Mouse (Mus musculus): Measurements from ENCODE around the gene Comt. TPM values are rescaled to one million over a fixed set of nuclear protein-coding genes. Genes with fewer than 3 reads are reported as not detected.

Comt gene
- polyA plus RNA-seq, 1 experiment from 2014 or later = 107 TPM

- no peak for ATAC-seq (replicated peaks)
- no peaks in the 10 kb centered on the region for H3K36me3 ChIP-seq (replicated peaks)
- no peak overlapping the region for H3K27ac ChIP-seq
- WGBS = 11% methylated on average over 3 of the region's 3 CpGs
- H3K4me2 ChIP-seq = no peak overlapping the region
- no peak overlapping the region for H3K4me3 ChIP-seq
- H3K4me1 ChIP-seq = peaks cover 60% of the 10 kb centered on the region
- no peaks in the 10 kb centered on the region for H3K9me3 ChIP-seq
- H3K27me3 ChIP-seq (replicated peaks) = no peaks in the 10 kb centered on the region
- H3K9ac ChIP-seq = no peak overlapping the region
Observed at GRCm38 (mm10) chr16:18383756-18384155, 42.9 kb downstream of the Comt start.

- H3K4me3 ChIP-seq = no peak overlapping the region
- H3K9me3 ChIP-seq = no peaks in the 10 kb centered on the region
- no peaks in the 10 kb centered on the region for H3K36me3 ChIP-seq (replicated peaks)
- no peak overlapping the region for H3K4me2 ChIP-seq
- H3K4me1 ChIP-seq = peaks cover 60% of the 10 kb centered on the region
- H3K27ac ChIP-seq = no peak overlapping the region
- H3K27me3 ChIP-seq (replicated peaks) = no peaks in the 10 kb centered on the region
- no peak for ATAC-seq (replicated peaks)
- WGBS = 77% methylated on average over 9 of the region's 9 CpGs
- H3K9ac ChIP-seq = no peak overlapping the region
Observed at GRCm38 (mm10) chr16:18383045-18383726, 43.5 kb downstream of the Comt start.

DNA sequence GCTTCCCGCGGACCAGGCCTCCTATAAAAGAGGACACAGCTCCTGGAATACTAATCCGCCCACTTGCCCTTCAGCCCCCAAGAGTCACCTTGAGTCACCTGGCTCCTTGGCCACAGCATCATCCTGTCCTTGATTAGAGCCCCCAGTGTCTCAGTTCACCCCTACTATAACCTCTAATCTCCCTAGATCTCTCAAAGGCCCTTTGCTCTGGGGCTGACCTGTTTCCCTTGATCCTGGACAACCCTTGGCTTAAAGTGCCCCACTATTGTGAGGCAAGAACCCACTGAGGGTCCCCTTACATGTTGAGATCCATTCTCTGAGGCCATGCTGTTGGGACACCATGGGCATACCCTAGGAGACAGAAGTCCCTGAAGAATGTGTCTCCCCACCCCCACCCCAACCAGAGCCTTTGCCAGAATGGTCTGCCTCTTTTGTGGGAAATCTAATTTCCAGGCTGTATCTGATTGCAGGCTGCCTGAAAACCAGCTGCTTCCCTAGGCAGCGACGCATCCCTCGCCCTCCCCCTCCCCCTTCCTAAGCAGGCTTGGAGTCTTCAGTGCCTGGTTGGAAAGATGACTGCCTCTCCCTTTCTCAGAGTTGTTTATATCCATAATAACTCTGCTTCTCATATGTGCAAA lies 44.9 kb downstream of the Comt start:
- WGBS = 41% methylated on average over 6 of the region's 6 CpGs
- no peak; the same call in 1 of the 2 replicates for ATAC-seq (replicated peaks)
- H3K4me3 ChIP-seq = no peak overlapping the region
- no peaks in the 10 kb centered on the region for H3K27me3 ChIP-seq (replicated peaks)
- H3K27ac ChIP-seq = peak overlapping the region; percentile 67
- no peaks in the 10 kb centered on the region for H3K9me3 ChIP-seq
- no peak overlapping the region for H3K9ac ChIP-seq
- no peaks in the 10 kb centered on the region for H3K36me3 ChIP-seq (replicated peaks)
- no peak overlapping the region for H3K4me2 ChIP-seq
- peaks cover 54% of the 10 kb centered on the region for H3K4me1 ChIP-seq

DNA sequence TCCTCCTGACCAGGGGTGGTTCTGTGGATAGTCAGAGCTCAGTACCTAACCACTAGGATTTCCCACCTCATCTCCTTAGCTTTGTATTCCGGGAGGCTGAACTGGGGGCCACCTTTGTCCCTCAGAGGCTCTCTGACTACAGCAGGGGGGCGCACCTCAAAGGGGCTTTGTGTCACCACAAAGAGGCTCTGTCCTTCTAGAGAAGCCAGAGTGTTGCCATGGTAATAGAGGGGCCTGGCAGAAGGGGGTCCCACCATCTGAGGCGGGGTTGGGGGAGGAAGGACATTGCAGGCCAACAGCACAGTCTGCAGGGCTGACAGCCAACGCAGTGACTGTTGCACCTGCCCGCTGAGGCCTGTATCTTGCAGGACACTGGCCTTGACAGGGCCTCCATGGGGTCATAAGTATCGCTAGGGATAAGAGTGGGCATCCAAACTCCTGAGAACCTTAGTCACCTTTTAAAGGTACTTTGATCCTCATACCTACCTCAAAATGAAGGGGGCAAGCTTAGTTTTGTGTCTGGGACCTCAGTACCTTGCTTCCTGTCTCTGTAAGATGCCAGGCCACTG lies 46.1 kb downstream of the Comt start:
- no peak overlapping the region for H3K4me3 ChIP-seq
- peak overlapping the region; percentile 67 for H3K27ac ChIP-seq
- H3K4me2 ChIP-seq = no peak overlapping the region
- no peak overlapping the region for H3K9ac ChIP-seq
- 9% methylated on average over 6 of the region's 6 CpGs for WGBS
- no peaks in the 10 kb centered on the region for H3K9me3 ChIP-seq
- peak; percentile 64 for ATAC-seq (replicated peaks)
- H3K36me3 ChIP-seq (replicated peaks) = no peaks in the 10 kb centered on the region
- H3K4me1 ChIP-seq = peaks cover 55% of the 10 kb centered on the region
- H3K27me3 ChIP-seq (replicated peaks) = no peaks in the 10 kb centered on the region

- peak overlapping the region; percentile 67 for H3K27ac ChIP-seq
- no peak overlapping the region for H3K4me2 ChIP-seq
- H3K4me3 ChIP-seq = no peak overlapping the region
- peaks cover 55% of the 10 kb centered on the region for H3K4me1 ChIP-seq
- peak; percentile 29; the same call in 1 of the 2 replicates for ATAC-seq (replicated peaks)
- H3K9me3 ChIP-seq = no peaks in the 10 kb centered on the region
- H3K9ac ChIP-seq = no peak overlapping the region
- WGBS = 47% methylated on average over 8 of the region's 8 CpGs
- no peaks in the 10 kb centered on the region for H3K27me3 ChIP-seq (replicated peaks)
- H3K36me3 ChIP-seq (replicated peaks) = no peaks in the 10 kb centered on the region
Observed at GRCm38 (mm10) chr16:18379338-18380001, 47.2 kb downstream of the Comt start.

GRCm38 (mm10) chr16:18378489-18378888 lies 48.2 kb downstream of the Comt start:
- no peak for ATAC-seq (replicated peaks)
- Histone ChIP-seq H3K4me2 (no peak overlapping the region), H3K36me3 (replicated peaks) (no peaks in the 10 kb centered on the region), H3K4me1 (peaks cover 52% of the 10 kb centered on the region), H3K9ac (no peak overlapping the region), H3K9me3 (no peaks in the 10 kb centered on the region), H3K27me3 (replicated peaks) (no peaks in the 10 kb centered on the region), H3K4me3 (no peak overlapping the region), H3K27ac (no peak overlapping the region)
- 26% methylated on average over 1 of the region's 1 CpGs for WGBS

DNA sequence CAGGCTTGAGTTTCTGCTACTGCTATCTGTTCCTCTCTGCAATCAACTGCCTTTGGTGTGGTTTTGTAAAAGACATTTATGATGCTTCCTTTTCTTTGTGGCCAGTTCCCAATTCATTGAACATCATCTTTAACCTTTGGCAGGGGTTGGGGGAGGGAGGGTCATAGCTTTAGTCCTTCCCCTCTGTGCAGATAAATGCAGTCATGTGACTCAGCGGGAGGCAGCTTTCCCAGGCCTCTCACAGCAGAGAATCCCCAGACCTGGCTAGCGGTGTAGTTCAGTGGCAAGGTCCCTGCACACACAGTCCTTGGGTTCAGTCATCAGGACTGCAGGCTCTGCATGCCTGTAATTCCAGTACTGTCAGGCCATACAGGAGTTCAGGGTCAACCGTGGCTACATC lies 49.4 kb downstream of the Comt start:
- Histone ChIP-seq H3K9me3 (no peaks in the 10 kb centered on the region), H3K27ac (no peak overlapping the region), H3K27me3 (replicated peaks) (no peaks in the 10 kb centered on the region), H3K4me1 (peaks cover 48% of the 10 kb centered on the region), H3K4me3 (no peak overlapping the region), H3K36me3 (replicated peaks) (no peaks in the 10 kb centered on the region), H3K4me2 (no peak overlapping the region), H3K9ac (no peak overlapping the region)
- 26% methylated on average over 3 of the region's 3 CpGs for WGBS
- ATAC-seq (replicated peaks) = no peak

- Histone ChIP-seq H3K9me3 (no peaks in the 10 kb centered on the region), H3K4me1 (peaks cover 40% of the 10 kb centered on the region), H3K9ac (no peak overlapping the region), H3K4me3 (no peak overlapping the region), H3K4me2 (no peak overlapping the region), H3K27me3 (replicated peaks) (no peaks in the 10 kb centered on the region), H3K36me3 (replicated peaks) (no peaks in the 10 kb centered on the region), H3K27ac (no peak overlapping the region)
- no peak for ATAC-seq (replicated peaks)
- 81% methylated on average over 7 of the region's 7 CpGs for WGBS
Observed at GRCm38 (mm10) chr16:18376297-18376954, 50.2 kb downstream of the Comt start.

DNA sequence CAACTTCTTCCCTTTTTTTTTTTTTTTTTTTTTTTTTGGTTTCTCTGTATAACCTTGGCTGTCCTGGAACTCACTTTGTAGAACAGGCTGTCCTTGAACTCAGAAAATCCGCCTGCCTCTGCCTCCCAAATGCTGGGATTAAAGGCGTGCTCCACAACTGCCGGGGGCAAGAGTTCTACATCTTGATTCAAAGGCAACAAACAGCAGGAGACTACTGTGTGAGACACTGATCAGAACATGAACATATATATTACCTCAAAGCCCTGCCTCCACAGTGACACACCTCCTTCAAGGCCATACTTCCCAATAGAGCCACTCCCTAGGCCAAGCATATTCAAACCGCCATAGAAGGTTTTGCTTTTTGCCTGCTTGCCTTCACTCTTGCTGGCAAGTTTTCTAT lies 53.0 kb downstream of the Comt start:
- H3K27me3 ChIP-seq (replicated peaks) = no peaks in the 10 kb centered on the region
- WGBS = 92% methylated on average over 4 of the region's 4 CpGs

DNA sequence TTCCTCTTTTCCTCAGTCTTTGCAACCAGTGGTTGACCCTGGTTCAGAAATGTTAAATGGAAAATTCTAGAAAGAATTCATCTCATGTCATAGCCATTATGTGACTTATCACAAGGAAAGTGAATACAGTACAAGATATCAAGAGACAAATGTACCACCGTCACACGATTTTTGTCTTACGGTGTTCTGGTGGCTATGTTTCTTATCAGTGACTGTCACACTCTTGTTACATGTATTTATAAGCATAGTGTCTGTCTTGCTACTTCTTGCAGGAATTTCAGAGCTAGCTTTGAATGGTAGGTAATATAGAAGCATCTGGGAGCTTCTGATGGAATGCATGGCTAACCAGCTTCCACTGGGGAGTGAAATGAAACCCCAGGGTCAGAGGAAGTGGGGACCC lies 56.5 kb downstream of the Comt start:
- no peak for ATAC-seq (replicated peaks)
- Histone ChIP-seq H3K36me3 (replicated peaks) (no peaks in the 10 kb centered on the region), H3K27me3 (replicated peaks) (no peaks in the 10 kb centered on the region), H3K4me3 (no peak overlapping the region), H3K9ac (no peak overlapping the region), H3K27ac (no peak overlapping the region), H3K9me3 (no peaks in the 10 kb centered on the region), H3K4me2 (no peak overlapping the region), H3K4me1 (no peaks in the 10 kb centered on the region)
- 94% methylated on average over 3 of the region's 3 CpGs for WGBS

More for the DNA sequence above, 53.0 kb downstream of the Comt start:
- Histone ChIP-seq H3K27ac (no peak overlapping the region), H3K4me2 (no peak overlapping the region), H3K36me3 (replicated peaks) (no peaks in the 10 kb centered on the region), H3K9ac (no peak overlapping the region), H3K9me3 (no peaks in the 10 kb centered on the region), H3K4me1 (peaks cover 13% of the 10 kb centered on the region), H3K4me3 (no peak overlapping the region)
- no peak for ATAC-seq (replicated peaks)

GRCm38 (mm10) chr16:18366849-18367248 lies 59.8 kb downstream of the Comt start:
- no peak overlapping the region for H3K27ac ChIP-seq

DNA sequence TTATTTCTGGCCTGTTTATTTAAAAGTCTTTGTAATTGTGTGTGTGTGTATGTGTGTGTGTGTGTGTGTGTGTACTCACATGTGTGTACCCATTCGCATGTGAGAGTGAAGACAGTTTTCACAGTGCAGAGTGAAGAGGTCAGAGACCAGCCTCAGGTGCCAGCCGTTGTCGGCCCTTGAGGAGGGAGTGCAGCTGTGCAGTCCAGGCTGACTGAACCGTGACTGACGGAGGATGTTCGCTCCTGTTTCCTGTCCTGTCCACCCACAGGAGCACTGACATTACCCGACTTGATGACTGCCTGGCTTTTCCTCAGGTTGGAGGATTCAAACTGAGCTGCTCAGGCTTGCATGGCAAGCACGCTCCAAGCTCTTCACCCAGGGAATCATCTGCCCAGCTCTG lies 63.7 kb downstream of the Comt start:
- no peak for ATAC-seq (replicated peaks)
- Histone ChIP-seq H3K4me2 (no peak overlapping the region), H3K27me3 (replicated peaks) (no peaks in the 10 kb centered on the region), H3K4me1 (no peaks in the 10 kb centered on the region), H3K9me3 (no peaks in the 10 kb centered on the region), H3K9ac (no peak overlapping the region), H3K4me3 (no peak overlapping the region), H3K36me3 (replicated peaks) (no peaks in the 10 kb centered on the region; the same call in 1 of the 2 replicates), H3K27ac (no peak overlapping the region)
- 84% methylated on average over 8 of the region's 8 CpGs for WGBS

More at GRCm38 (mm10) chr16:18366849-18367248, 59.8 kb downstream of the Comt start:
- no peak for ATAC-seq (replicated peaks)
- Histone ChIP-seq H3K9me3 (no peaks in the 10 kb centered on the region), H3K27me3 (replicated peaks) (no peaks in the 10 kb centered on the region), H3K4me3 (no peak overlapping the region), H3K9ac (no peak overlapping the region), H3K36me3 (replicated peaks) (no peaks in the 10 kb centered on the region; the same call in 1 of the 2 replicates), H3K4me1 (no peaks in the 10 kb centered on the region), H3K4me2 (no peak overlapping the region)
- 93% methylated on average over 4 of the region's 4 CpGs for WGBS
